ENCODE assay signal across 8 mouse cellular contexts in genomic region chr1:179804140-179804881, GRCm38 (mm10). TPM values are rescaled to one million over a fixed set of nuclear protein-coding genes. Genes with fewer than 3 reads are reported as not detected.
DNase-seq lines count a peak whose midpoint lies in the region; ATAC-seq and TF ChIP-seq lines count a peak whose summit lies in the region.

No protein-coding gene starts in this region.

- H3K4me1 ChIP-seq in midbrain, postnatal 0 days (ENCODE audit: insufficient read depth, low read length), result 0 out of 2 replicates have a peak, but pooled peaks cover 7% of the 10 kb centered on the region

- TF ChIP-seq CTCF in midbrain, postnatal 0 days (IDR thresholded peaks at IDR 0.05), result no peak

- 36% methylated on average over 11 of the region's 11 CpGs for WGBS in midbrain, postnatal 0 days

- H3K4me2 ChIP-seq in midbrain, postnatal 0 days (ENCODE audit: low read depth, low read length, poor library complexity, severe bottlenecking), result peak overlapping the region; percentile 77

- no peak for DNase-seq in cerebellum, adult 8-10 months
- DNase-seq in right cerebral cortex, postnatal 10 days (ENCODE audit: low spot score in 2 of 2), result peak; percentile 39 to 57
- no peak for DNase-seq in right cerebral cortex, postnatal 25 days
- DNase-seq in left cerebral cortex, postnatal 4 days, result peak; percentile 9
- DNase-seq in midbrain, postnatal 0 days (ENCODE audit: low spot score), result peak; percentile 20
- no peak for DNase-seq in embryo, embryonic 10.5 days (ENCODE audit: low spot score)

- intact Hi-C loops in left cerebral cortex, postnatal 4 days (cut with DNase I), result no loop called here

- peak; percentile 17; the same call in 1 of the 2 replicates for ATAC-seq in cerebellum, adult (ENCODE audit: insufficient number of reproducible peaks, low FRiP score, low TSS enrichment)
- 0 out of 2 replicates have a peak, but pooled peaks have one; percentile 1 for ATAC-seq in granulocyte monocyte progenitor cell, adult 5-6 weeks (replicated peaks; ENCODE audit: poor library complexity, severe bottlenecking)
- no peak for ATAC-seq in midbrain, postnatal 0 days (ENCODE audit: low FRiP score)

- H3K36me3 ChIP-seq in midbrain, postnatal 0 days (ENCODE audit: insufficient read depth, low read length), result no peaks in the 10 kb centered on the region

- peak overlapping the region; percentile 92 for H3K4me3 ChIP-seq in midbrain, postnatal 0 days (ENCODE audit: low read depth, low read length)

- H3K27ac ChIP-seq in midbrain, postnatal 0 days (ENCODE audit: low read depth, low read length), result peak overlapping the region; percentile 51

- H3K9me3 ChIP-seq in midbrain, postnatal 0 days (ENCODE audit: low read length), result no peaks in the 10 kb centered on the region

- no peaks in the 10 kb centered on the region for H3K27me3 ChIP-seq in midbrain, postnatal 0 days (ENCODE audit: insufficient read depth, low read length)

- 0 out of 2 replicates have a peak overlapping the region, but pooled peaks have one; percentile 44 for H3K9ac ChIP-seq in midbrain, postnatal 0 days (replicated peaks; ENCODE audit: low read length, poor library complexity, severe bottlenecking)

RNA-seq across cellular contexts. Expression of gene Ahctf1, which starts 0.8 kb away (rescaled TPM):
- total RNA-seq in granulocyte monocyte progenitor cell, adult 5-6 weeks (2014; fragmentation: Nextera tagmentation), result 38.1 and 38.4 TPM in 2 replicates
- 53.8 and 63.9 TPM in 2 replicates for total RNA-seq in granulocyte monocyte progenitor cell, adult 5-6 weeks (2017)
- total RNA-seq in left cerebral cortex, postnatal 4 days (2021), result 10 to 100 TPM; 37.3 to 40.5 TPM
- total RNA-seq in midbrain, postnatal 0 days (2014; rRNA removed), result 20.7 and 31.9 TPM in 2 replicates
- 6.4 and 9.3 TPM in 2 replicates for polyA plus RNA-seq in midbrain, postnatal 0 days (2015; fragmentation: Nextera tagmentation; extraction: Ambion mirVana)

RNA-seq across cellular contexts. Expression of gene Gm10518, which starts 1.1 kb away (rescaled TPM):
- total RNA-seq in granulocyte monocyte progenitor cell, adult 5-6 weeks (2014; fragmentation: Nextera tagmentation), result 0.83 TPM in 1 of 2 replicates, not detected in the other
- total RNA-seq in granulocyte monocyte progenitor cell, adult 5-6 weeks (2017), result 0.30 TPM in 1 of 2 replicates, not detected in the other
- total RNA-seq in left cerebral cortex, postnatal 4 days (2021), result under 1 TPM in 1 of 2 experiments, not detected in 1; 0.30 TPM
- total RNA-seq in midbrain, postnatal 0 days (2014; rRNA removed), result not detected in 2 replicates
- not detected in 2 replicates for polyA plus RNA-seq in midbrain, postnatal 0 days (2015; fragmentation: Nextera tagmentation; extraction: Ambion mirVana)

RNA-seq across cellular contexts. Expression of gene Kif28, which starts 59.2 kb away (rescaled TPM):
- not detected in 2 replicates for total RNA-seq in granulocyte monocyte progenitor cell, adult 5-6 weeks (2014; fragmentation: Nextera tagmentation)
- total RNA-seq in granulocyte monocyte progenitor cell, adult 5-6 weeks (2017), result not detected in 2 replicates
- under 1 TPM; 0.14 to 0.34 TPM for total RNA-seq in left cerebral cortex, postnatal 4 days (2021)
- 0.22 TPM in 1 of 2 replicates, not detected in the other for total RNA-seq in midbrain, postnatal 0 days (2014; rRNA removed)
- polyA plus RNA-seq in midbrain, postnatal 0 days (2015; fragmentation: Nextera tagmentation; extraction: Ambion mirVana), result not detected in 2 replicates

Comparison
In these comparisons a context has a peak if more than half of its experiments do, and no peak if none do; other contexts are left out.
1. DNase-seq: peak in right cerebral cortex, postnatal 10 days (2 of 2), left cerebral cortex, postnatal 4 days (single experiment) and midbrain, postnatal 0 days (single experiment); none in cerebellum, adult 8-10 months (single experiment), right cerebral cortex, postnatal 25 days (single experiment) and embryo, embryonic 10.5 days (single experiment).